ENCODE assay signal across 18 mouse cellular contexts in genomic region chr19:55121836-55122235, GRCm38 (mm10). TPM values are rescaled to one million over a fixed set of nuclear protein-coding genes. Genes with fewer than 3 reads are reported as not detected.
DNase-seq lines count a peak whose midpoint lies in the region; ATAC-seq and TF ChIP-seq lines count a peak whose summit lies in the region.
"Had no signal": no experiment of that assay in that cellular context is flagged by ENCODE, and none has a peak within 500 bp of the region (broad histone marks: within the 10 kb centered on the region; RNA-seq: fewer than 3 reads in every experiment).

No protein-coding gene starts in this region.

- no peaks in the 10 kb centered on the region for H3K27me3 ChIP-seq in heart, embryonic 15.5 days
- H3K27me3 ChIP-seq in midbrain, embryonic 12.5 days: no peaks in the 10 kb centered on the region
- no peaks in the 10 kb centered on the region for H3K27me3 ChIP-seq in midbrain, embryonic 16.5 days (ENCODE audit: control insufficient read depth, insufficient read depth, low read depth, low read length)
- no peaks in the 10 kb centered on the region for H3K27me3 ChIP-seq in liver, embryonic 15.5 days
- H3K27me3 ChIP-seq: lung, embryonic 15.5 days had no signal

- no peaks in the 10 kb centered on the region for H3K9me3 ChIP-seq in heart, embryonic 15.5 days (replicated peaks)
- H3K9me3 ChIP-seq in midbrain, embryonic 12.5 days: no peaks in the 10 kb centered on the region
- no peaks in the 10 kb centered on the region for H3K9me3 ChIP-seq in midbrain, embryonic 16.5 days (replicated peaks; ENCODE audit: control insufficient read depth, low read length, poor library complexity, severe bottlenecking)
- H3K9me3 ChIP-seq in liver, embryonic 15.5 days (replicated peaks): no peaks in the 10 kb centered on the region
- H3K9me3 ChIP-seq: lung, embryonic 15.5 days; megakaryocyte, embryonic 14.5 days had no signal

- H3K4me1 ChIP-seq in heart, embryonic 15.5 days (replicated peaks): peaks cover 25% of the 10 kb centered on the region
- peaks cover 32% of the 10 kb centered on the region for H3K4me1 ChIP-seq in midbrain, embryonic 12.5 days
- no peaks in the 10 kb centered on the region; the same call in 1 of the 2 replicates for H3K4me1 ChIP-seq in midbrain, embryonic 16.5 days (ENCODE audit: control insufficient read depth, insufficient read depth, low read length)
- peaks cover 13% of the 10 kb centered on the region for H3K4me1 ChIP-seq in liver, embryonic 15.5 days (replicated peaks)
- peaks cover 5% of the 10 kb centered on the region for H3K4me1 ChIP-seq in olfactory bulb, adult 2 months (ENCODE audit: control insufficient read depth, insufficient read depth, low read length)

- no peaks in the 10 kb centered on the region for H3K36me3 ChIP-seq in heart, embryonic 15.5 days
- no peaks in the 10 kb centered on the region for H3K36me3 ChIP-seq in midbrain, embryonic 12.5 days
- no peaks in the 10 kb centered on the region for H3K36me3 ChIP-seq in midbrain, embryonic 16.5 days (ENCODE audit: control insufficient read depth, insufficient read depth, low read length)
- no peaks in the 10 kb centered on the region for H3K36me3 ChIP-seq in liver, embryonic 15.5 days (replicated peaks)
- H3K36me3 ChIP-seq: lung, embryonic 15.5 days had no signal

- DNase-seq in heart, postnatal 10 days: no peak
- no peak for DNase-seq in retina, postnatal 1 day
- no peak for DNase-seq in c-Kit-positive CD71-positive TER-119-positive erythroid progenitor cells, embryonic 14.5 days (ENCODE audit: low spot score)
- DNase-seq: adrenal gland, adult 8-10 months; B cell, adult 2 months; cerebellum, adult 9-10 months; right cerebral cortex, postnatal 14 days; thymus, adult 2 months had no signal

- 32% methylated on average over 6 of the region's 6 CpGs for WGBS in heart, embryonic 15.5 days
- 79% methylated on average over 6 of the region's 6 CpGs for WGBS in midbrain, embryonic 12.5 days
- WGBS in midbrain, embryonic 16.5 days: 81% methylated on average over 6 of the region's 6 CpGs
- WGBS in liver, embryonic 15.5 days (ENCODE audit: insufficient replicate concordance): 39% methylated on average over 6 of the region's 6 CpGs
- WGBS in olfactory bulb, adult 2 months: 70% methylated on average over 6 of the region's 6 CpGs

- TF ChIP-seq POLR2A in olfactory bulb, adult 2 months (IDR thresholded peaks at IDR 0.05; ENCODE audit: insufficient read depth, low read depth, low read length): no peak

- no peak overlapping the region for H3K27ac ChIP-seq in heart, embryonic 15.5 days
- H3K27ac ChIP-seq in midbrain, embryonic 12.5 days (replicated peaks): peak overlapping the region; percentile 73
- no peak overlapping the region for H3K27ac ChIP-seq in midbrain, embryonic 16.5 days (ENCODE audit: low read length)
- H3K27ac ChIP-seq in liver, embryonic 15.5 days (replicated peaks): no peak overlapping the region
- H3K27ac ChIP-seq in olfactory bulb, adult 2 months (ENCODE audit: insufficient read depth, low read depth, low read length): 0 out of 2 replicates have a peak overlapping the region, but pooled peaks have one; percentile 23
- H3K27ac ChIP-seq: lung, embryonic 15.5 days had no signal

- ATAC-seq in heart, embryonic 15.5 days (replicated peaks; ENCODE audit: insufficient number of reproducible peaks, insufficient read depth, low FRiP score, low read depth): 0 out of 2 replicates have a peak, but pooled peaks have one; percentile 25
- no peak for ATAC-seq in midbrain, embryonic 12.5 days (ENCODE audit: low FRiP score, low read depth)
- ATAC-seq in midbrain, embryonic 16.5 days: no peak
- ATAC-seq in liver, embryonic 15.5 days (ENCODE audit: insufficient read depth): peak; percentile 21; the same call in 1 of the 2 replicates

- H3K9ac ChIP-seq in heart, embryonic 15.5 days: no peak overlapping the region
- no peak overlapping the region for H3K9ac ChIP-seq in midbrain, embryonic 12.5 days (replicated peaks)
- no peak overlapping the region for H3K9ac ChIP-seq in midbrain, embryonic 16.5 days (ENCODE audit: low read depth, low read length)
- H3K9ac ChIP-seq in liver, embryonic 15.5 days: no peak overlapping the region
- H3K9ac ChIP-seq: lung, embryonic 15.5 days had no signal

- no peak overlapping the region for H3K4me2 ChIP-seq in heart, embryonic 15.5 days
- H3K4me2 ChIP-seq in midbrain, embryonic 12.5 days (replicated peaks): no peak overlapping the region
- no peak overlapping the region for H3K4me2 ChIP-seq in midbrain, embryonic 16.5 days (ENCODE audit: low read length)
- H3K4me2 ChIP-seq in liver, embryonic 15.5 days: peak overlapping the region; percentile 51
- H3K4me2 ChIP-seq: lung, embryonic 15.5 days had no signal

- no peak overlapping the region for H3K4me3 ChIP-seq in heart, embryonic 15.5 days
- H3K4me3 ChIP-seq in midbrain, embryonic 12.5 days: no peak overlapping the region
- no peak overlapping the region for H3K4me3 ChIP-seq in midbrain, embryonic 16.5 days (ENCODE audit: low read depth, low read length)
- H3K4me3 ChIP-seq in liver, embryonic 15.5 days (replicated peaks): no peak overlapping the region
- H3K4me3 ChIP-seq in olfactory bulb, adult 2 months (ENCODE audit: insufficient read depth, low read depth, low read length): no peak overlapping the region
- H3K4me3 ChIP-seq: lung, embryonic 15.5 days; megakaryocyte, embryonic 14.5 days had no signal

- no peak for TF ChIP-seq CTCF in olfactory bulb, adult 2 months (IDR thresholded peaks at IDR 0.05; ENCODE audit: insufficient read depth, low read depth, low read length)

- intact Hi-C loops in heart, postnatal 10 days (cut with DNase I): no loop called here

RNA-seq across cellular contexts. Expression of gene Gpam, which starts 5.2 kb away (rescaled TPM):
- polyA plus RNA-seq in heart, embryonic 15.5 days (2015; fragmentation: Nextera tagmentation; extraction: Ambion mirVana): 8.6 and 11.5 TPM in 2 replicates
- 100 to 1,000 TPM; 128 to 164 TPM for total RNA-seq in heart, postnatal 10 days (2021)
- polyA plus RNA-seq in midbrain, embryonic 12.5 days (2016; fragmentation: Nextera tagmentation; extraction: Ambion mirVana): 26.2 and 27.1 TPM in 2 replicates
- polyA plus RNA-seq in midbrain, embryonic 16.5 days (2015; fragmentation: Nextera tagmentation; extraction: Ambion mirVana): 25.2 and 28.3 TPM in 2 replicates
- 28.3 and 33.6 TPM in 2 replicates for polyA plus RNA-seq in liver, embryonic 15.5 days (2015; fragmentation: Nextera tagmentation; extraction: Ambion mirVana)
- not detected in 2 replicates for polyA plus RNA-seq in olfactory bulb, adult 2 months (2012; ENCODE audit: insufficient read depth, insufficient read length, low replicate concordance, missing spikeins)

RNA-seq across cellular contexts. Expression of gene Tectb, which starts 58.7 kb away (rescaled TPM):
- polyA plus RNA-seq in heart, embryonic 15.5 days (2015; fragmentation: Nextera tagmentation; extraction: Ambion mirVana): not detected in 2 replicates
- total RNA-seq in heart, postnatal 10 days (2021): under 1 TPM in 1 of 2 experiments, not detected in 1; 0.31 TPM
- 0.31 TPM in 2 replicates for polyA plus RNA-seq in midbrain, embryonic 12.5 days (2016; fragmentation: Nextera tagmentation; extraction: Ambion mirVana)
- polyA plus RNA-seq in midbrain, embryonic 16.5 days (2015; fragmentation: Nextera tagmentation; extraction: Ambion mirVana): 0.15 and 0.41 TPM in 2 replicates
- polyA plus RNA-seq in liver, embryonic 15.5 days (2015; fragmentation: Nextera tagmentation; extraction: Ambion mirVana): 0.37 and 0.38 TPM in 2 replicates
- polyA plus RNA-seq in olfactory bulb, adult 2 months (2012; ENCODE audit: insufficient read depth, insufficient read length, low replicate concordance, missing spikeins): not detected in 2 replicates
- total RNA-seq: left cerebral cortex, postnatal 4 days had no signal
- polyA plus RNA-seq: embryonic facial prominence, embryonic 11.5 days; intestine, embryonic 14.5 days; lung, embryonic 15.5 days had no signal

Comparison
In these comparisons a context has a peak if more than half of its experiments do, and no peak if none do; other contexts are left out.
1. H3K27ac ChIP-seq: peak in midbrain, embryonic 12.5 days (single experiment) and olfactory bulb, adult 2 months (single experiment); none in heart, embryonic 15.5 days (single experiment), midbrain, embryonic 16.5 days (single experiment) and liver, embryonic 15.5 days (single experiment).
2. ATAC-seq: peak in heart, embryonic 15.5 days (single experiment) and liver, embryonic 15.5 days (single experiment); none in midbrain, embryonic 12.5 days (single experiment) and midbrain, embryonic 16.5 days (single experiment).